In genomic region chr10:78481928-78482499, GRCm38 (mm10) we compare ENCODE assay signal across 9 mouse cellular contexts. TPM values are rescaled to one million over a fixed set of nuclear protein-coding genes. Genes with fewer than 3 reads are reported as not detected.
DNase-seq lines count a peak whose midpoint lies in the region; ATAC-seq and TF ChIP-seq lines count a peak whose summit lies in the region.
"Had no signal": no experiment of that assay in that cellular context is flagged by ENCODE, and none has a peak within 500 bp of the region (broad histone marks: within the 10 kb centered on the region; RNA-seq: fewer than 3 reads in every experiment).

No protein-coding gene starts in this region.

- H3K9me3 ChIP-seq in hindbrain, embryonic 14.5 days (ENCODE audit: control insufficient read depth, low read length), result 0 out of 2 replicates have a peak, but pooled peaks cover 3% of the 10 kb centered on the region
- H3K9me3 ChIP-seq in midbrain, postnatal 0 days (ENCODE audit: low read length), result no peaks in the 10 kb centered on the region

- H3K27me3 ChIP-seq in hindbrain, embryonic 14.5 days (ENCODE audit: control insufficient read depth, insufficient read depth, low read length), result peaks cover 6% of the 10 kb centered on the region; the same call in 1 of the 2 replicates
- H3K27me3 ChIP-seq in midbrain, postnatal 0 days (ENCODE audit: insufficient read depth, low read length), result no peaks in the 10 kb centered on the region

- H3K9ac ChIP-seq in hindbrain, embryonic 14.5 days, result peak overlapping the region; percentile 60
- peak overlapping the region; percentile 37 for H3K9ac ChIP-seq in midbrain, postnatal 0 days (replicated peaks; ENCODE audit: low read length, poor library complexity, severe bottlenecking)

- H3K36me3 ChIP-seq in hindbrain, embryonic 14.5 days (replicated peaks; ENCODE audit: control insufficient read depth, insufficient read depth), result no peaks in the 10 kb centered on the region
- H3K36me3 ChIP-seq in midbrain, postnatal 0 days (ENCODE audit: insufficient read depth, low read length), result no peaks in the 10 kb centered on the region

- H3K27ac ChIP-seq in embryonic fibroblast, embryonic 13.5 days (ENCODE audit: insufficient read depth, low read length), result no peak overlapping the region
- no peak overlapping the region for H3K27ac ChIP-seq in hindbrain, embryonic 14.5 days
- H3K27ac ChIP-seq in midbrain, postnatal 0 days (ENCODE audit: low read depth, low read length), result no peak overlapping the region

- peak; percentile 41; the same call in 1 of the 2 replicates for TF ChIP-seq POLR2A in embryonic fibroblast, embryonic 13.5 days (IDR thresholded peaks at IDR 0.05; ENCODE audit: low read depth, low read length)

- peak overlapping the region; percentile 97 for H3K4me2 ChIP-seq in hindbrain, embryonic 14.5 days (replicated peaks)
- H3K4me2 ChIP-seq in midbrain, postnatal 0 days (ENCODE audit: low read depth, low read length, poor library complexity, severe bottlenecking), result peak overlapping the region; percentile 64

- under 1% methylated on average over 35 of the region's 35 CpGs for WGBS in hindbrain, embryonic 14.5 days
- under 1% methylated on average over 35 of the region's 35 CpGs for WGBS in midbrain, postnatal 0 days

- H3K4me1 ChIP-seq in embryonic fibroblast, embryonic 13.5 days (ENCODE audit: control insufficient read depth, insufficient read depth, low read length), result no peaks in the 10 kb centered on the region
- 0 out of 2 replicates have a peak, but pooled peaks cover 3% of the 10 kb centered on the region for H3K4me1 ChIP-seq in hindbrain, embryonic 14.5 days (replicated peaks; ENCODE audit: control insufficient read depth, insufficient read depth, low read length)
- no peaks in the 10 kb centered on the region for H3K4me1 ChIP-seq in midbrain, postnatal 0 days (ENCODE audit: insufficient read depth, low read length)

- peak overlapping the region; percentile 43 for H3K4me3 ChIP-seq in embryonic fibroblast, embryonic 13.5 days (ENCODE audit: insufficient read depth, low read length)
- H3K4me3 ChIP-seq in hindbrain, embryonic 14.5 days (replicated peaks; ENCODE audit: low read length), result peak overlapping the region; percentile 52
- H3K4me3 ChIP-seq in midbrain, postnatal 0 days (ENCODE audit: low read depth, low read length), result peak overlapping the region; percentile 41

- peak; percentile 42 for DNase-seq in cerebellum, adult 11-12 months
- no peak for DNase-seq in cerebellum, adult 9-11 months
- peak; percentile 74 for DNase-seq in hindbrain, embryonic 14.5 days (ENCODE audit: low spot score)
- DNase-seq in liver, result peak; percentile 84
- DNase-seq in midbrain, postnatal 0 days (ENCODE audit: low spot score), result peak; percentile 79
- DNase-seq in thymus, postnatal 10 days (ENCODE audit: low spot score in 2 of 2), result peak; percentile 46 to 63

- no peak for TF ChIP-seq CTCF in embryonic fibroblast, embryonic 13.5 days (IDR thresholded peaks at IDR 0.05; ENCODE audit: borderline replicate concordance, insufficient read depth, low read length)
- peak; percentile 58 for TF ChIP-seq CTCF in midbrain, postnatal 0 days (IDR thresholded peaks at IDR 0.05)

- ATAC-seq in activated CD4-positive, CD25-positive, alpha-beta regulatory T cell, adult 4 months, result peak; percentile 92
- ATAC-seq in hindbrain, embryonic 14.5 days (ENCODE audit: low FRiP score), result peak; percentile 94
- ATAC-seq in midbrain, postnatal 0 days (ENCODE audit: low FRiP score), result peak; percentile 93

RNA-seq across cellular contexts. Expression of gene Pdxk, which starts 17.2 kb away (rescaled TPM):
- polyA plus RNA-seq in activated CD4-positive, CD25-positive, alpha-beta regulatory T cell, adult 4 months (2017; shearing (Covaris generic)), result 1 to 10 TPM; 5.7 to 8.5 TPM
- 8.4 and 12.4 TPM in 2 replicates for polyA plus RNA-seq in embryonic fibroblast, embryonic 13.5 days (2011; ENCODE audit: insufficient read length, low read depth, missing spikeins)
- polyA plus RNA-seq in hindbrain, embryonic 14.5 days (2014; fragmentation: Nextera tagmentation; extraction: Ambion mirVana), result 30.0 and 32.9 TPM in 2 replicates
- total RNA-seq in midbrain, postnatal 0 days (2014; rRNA removed), result 73.9 and 74.7 TPM in 2 replicates
- 52.6 and 59.3 TPM in 2 replicates for polyA plus RNA-seq in midbrain, postnatal 0 days (2015; fragmentation: Nextera tagmentation; extraction: Ambion mirVana)

RNA-seq across cellular contexts. Expression of gene Olfr1358, which starts 35.2 kb away (rescaled TPM):
- not detected for polyA plus RNA-seq in activated CD4-positive, CD25-positive, alpha-beta regulatory T cell, adult 4 months (2017; shearing (Covaris generic))
- polyA plus RNA-seq in embryonic fibroblast, embryonic 13.5 days (2011; ENCODE audit: insufficient read length, low read depth, missing spikeins), result not detected in 2 replicates
- not detected in 2 replicates for polyA plus RNA-seq in hindbrain, embryonic 14.5 days (2014; fragmentation: Nextera tagmentation; extraction: Ambion mirVana)
- not detected in 2 replicates for total RNA-seq in midbrain, postnatal 0 days (2014; rRNA removed)
- not detected in 2 replicates for polyA plus RNA-seq in midbrain, postnatal 0 days (2015; fragmentation: Nextera tagmentation; extraction: Ambion mirVana)
- polyA plus RNA-seq: C2C12 had no signal

RNA-seq across cellular contexts. Expression of gene Cstb, which starts 56.5 kb away (rescaled TPM):
- polyA plus RNA-seq in activated CD4-positive, CD25-positive, alpha-beta regulatory T cell, adult 4 months (2017; shearing (Covaris generic)), result 100 to 1,000 TPM; 166 to 179 TPM
- polyA plus RNA-seq in embryonic fibroblast, embryonic 13.5 days (2011; ENCODE audit: insufficient read length, low read depth, missing spikeins), result 386 and 437 TPM in 2 replicates
- polyA plus RNA-seq in hindbrain, embryonic 14.5 days (2014; fragmentation: Nextera tagmentation; extraction: Ambion mirVana), result 97.3 and 119 TPM in 2 replicates
- 89.2 and 104 TPM in 2 replicates for total RNA-seq in midbrain, postnatal 0 days (2014; rRNA removed)
- 126 and 131 TPM in 2 replicates for polyA plus RNA-seq in midbrain, postnatal 0 days (2015; fragmentation: Nextera tagmentation; extraction: Ambion mirVana)
